9 mouse cellular contexts compared by ENCODE assay signal in the genomic region with DNA sequence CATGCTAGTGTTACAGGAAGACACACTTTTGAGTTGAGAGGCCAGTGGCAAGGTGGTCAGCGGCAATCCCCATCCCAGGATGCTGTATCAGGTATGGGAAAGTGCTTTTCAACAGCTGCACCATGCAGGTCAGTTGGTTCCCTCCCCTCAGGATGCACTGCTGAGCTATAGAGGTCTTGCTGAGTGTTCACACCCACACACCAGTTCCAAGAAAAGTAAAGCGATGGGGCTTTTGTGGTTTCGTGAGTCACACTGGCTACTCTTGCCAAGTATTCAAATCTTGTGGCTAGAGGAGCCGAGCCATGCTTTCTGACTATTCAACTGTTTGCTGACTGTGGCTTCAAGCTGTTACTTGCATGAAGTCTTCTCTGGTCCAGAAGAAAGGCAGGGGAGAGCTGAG. TPM values are rescaled to one million over a fixed set of nuclear protein-coding genes. Genes with fewer than 3 reads are reported as not detected.
DNase-seq lines count a peak whose midpoint lies in the region; ATAC-seq and TF ChIP-seq lines count a peak whose summit lies in the region.
"Had no signal": no experiment of that assay in that cellular context is flagged by ENCODE, and none has a peak within 500 bp of the region (broad histone marks: within the 10 kb centered on the region; RNA-seq: fewer than 3 reads in every experiment).

No protein-coding gene starts in this region.

- no peak for TF ChIP-seq EP300 in liver, postnatal 0 days (IDR thresholded peaks at IDR 0.05; ENCODE audit: low read depth)

- TF ChIP-seq CTCF in liver, postnatal 0 days (IDR thresholded peaks at IDR 0.05; ENCODE audit: low read depth), result no peak

- DNase-seq in urinary bladder, adult 18-20 months (ENCODE audit: low spot score in 2 of 2), result peak; percentile 31 to 62
- no peak for DNase-seq in urinary bladder, postnatal 10 days (ENCODE audit: low spot score)
- DNase-seq in brain, adult 2 months (ENCODE audit: low read depth, low spot score), result peak; percentile 84
- peak; percentile 42 to 80 for DNase-seq in left cerebral cortex, adult 9 months (ENCODE audit: low spot score in 2 of 2)
- peak; percentile 29 for DNase-seq in skeletal muscle tissue, adult 2 months (ENCODE audit: low read depth, low spot score)
- no peak for DNase-seq in neural tube, embryonic 10.5 days (ENCODE audit: extremely low spot score, low spot score)
- no peak for DNase-seq in liver, postnatal 0 days
- DNase-seq in retina, postnatal 1 day, result no peak

- WGBS in liver, postnatal 0 days (ENCODE audit: insufficient replicate concordance), result 35% methylated on average over 4 of the region's 4 CpGs

- H3K27me3 ChIP-seq in liver, postnatal 0 days (ENCODE audit: insufficient read depth, low read length), result no peaks in the 10 kb centered on the region

- H3K27ac ChIP-seq in liver, postnatal 0 days (ENCODE audit: low read depth), result no peak overlapping the region

- H3K4me3 ChIP-seq in liver, postnatal 0 days (ENCODE audit: low read depth, low read length), result no peak overlapping the region

- H3K36me3 ChIP-seq in liver, postnatal 0 days (replicated peaks; ENCODE audit: insufficient read depth, low read length), result no peaks in the 10 kb centered on the region

- no peaks in the 10 kb centered on the region for H3K9me3 ChIP-seq in liver, postnatal 0 days (ENCODE audit: low read length)

- H3K4me1 ChIP-seq in liver, postnatal 0 days (ENCODE audit: insufficient read depth), result no peaks in the 10 kb centered on the region

- no peak for ATAC-seq in liver, postnatal 0 days

- no peak overlapping the region for H3K4me2 ChIP-seq in liver, postnatal 0 days (ENCODE audit: low read depth, low read length)

- no peak overlapping the region for H3K9ac ChIP-seq in liver, postnatal 0 days (replicated peaks)

RNA-seq across cellular contexts. Expression of a gene that starts 5.1 kb away (rescaled TPM):
- not detected in 2 replicates for polyA plus RNA-seq in liver, postnatal 0 days (2015; fragmentation: Nextera tagmentation; extraction: Ambion mirVana)
- polyA plus RNA-seq: limb, embryonic 11.5 days had no signal

RNA-seq across cellular contexts. Expression of a gene that starts 46.0 kb away (rescaled TPM):
- not detected in 2 replicates for polyA plus RNA-seq in liver, postnatal 0 days (2015; fragmentation: Nextera tagmentation; extraction: Ambion mirVana)
- polyA plus RNA-seq: limb, embryonic 11.5 days had no signal

Comparison
In these comparisons a context has a peak if more than half of its experiments do, and no peak if none do; other contexts are left out.
1. DNase-seq: peak in urinary bladder, adult 18-20 months (2 of 2), brain, adult 2 months (single experiment), left cerebral cortex, adult 9 months (2 of 2) and skeletal muscle tissue, adult 2 months (single experiment); none in urinary bladder, postnatal 10 days (single experiment), neural tube, embryonic 10.5 days (single experiment), liver, postnatal 0 days (single experiment) and retina, postnatal 1 day (single experiment).